Mouse (Mus musculus) brain, embryonic 14.5 days (tissue): ENCODE results near the gene Il2rb.

ENCODE experiments used
- CTCF ChIP-seq: fragments of 200-500 bp; IDR thresholded peaks from 2 replicates; pipeline ENCODE4 v1.5.1; 2012; ENCODE audit warnings: inconsistent platforms, mild to moderate bottlenecking, moderate library complexity, borderline replicate concordance; ENCODE audit not compliant: insufficient read depth, insufficient read length; ENCODE audit errors: extremely low read depth
- POLR2A ChIP-seq: fragments of 200-500 bp; IDR thresholded peaks from 2 replicates; pipeline ENCODE4 v1.6.1; 2012; ENCODE audit warnings: mild to moderate bottlenecking, inconsistent platforms, borderline replicate concordance; ENCODE audit not compliant: poor library complexity, insufficient read depth, insufficient read length, severe bottlenecking; ENCODE audit errors: extremely low read depth

- no peak for TF ChIP-seq CTCF
- no peak for TF ChIP-seq POLR2A
Measured at GRCm38 (mm10) chr15:78481448-78482000, 13.5 kb downstream of the Il2rb start.
